Mouse (Mus musculus) kidney, adult 9 months (tissue): Measurements from ENCODE around the gene Surf6.

Experiments used
- DNase-seq: peaks from one replicate; pipeline ENCODE4 v3.0.0; 2022

The Surf6 gene

GRCm38 (mm10) chr2:26902467-26903220 lies at the start of gene Surf6:
Gene Surf6, minus strand, starts transcription at chr2:26902879.
- DNase-seq: peak; percentile 98

GRCm38 (mm10) chr2:26952193-26952592 lies 49.5 kb upstream of the Surf6 start:
- no peak for DNase-seq

- no peak for DNase-seq
These were observed 48.7 kb upstream of the Surf6 start for GRCm38 (mm10) chr2:26951346-26951905.

GRCm38 (mm10) chr2:26950411-26950810 lies 47.7 kb upstream of the Surf6 start:
- DNase-seq: no peak

- no peak for DNase-seq
These were observed 40.6 kb upstream of the Surf6 start for GRCm38 (mm10) chr2:26943253-26943652.

GRCm38 (mm10) chr2:26941539-26941938 lies 38.9 kb upstream of the Surf6 start:
- no peak for DNase-seq

GRCm38 (mm10) chr2:26936425-26936824 lies 33.7 kb upstream of the Surf6 start:
- DNase-seq: no peak

GRCm38 (mm10) chr2:26935286-26935685 lies 32.6 kb upstream of the Surf6 start:
- DNase-seq: no peak

GRCm38 (mm10) chr2:26933304-26934055 lies 30.8 kb upstream of the Surf6 start, which contains the start of the genes Surf4 and Stkld1:
Gene Surf4, minus strand, starts transcription at chr2:26933928.
Gene Stkld1, plus strand, starts transcription at chr2:26934047.
- peak; percentile 97 for DNase-seq

- peak; percentile 72 for DNase-seq
These were observed 30.0 kb upstream of the Surf6 start for GRCm38 (mm10) chr2:26932473-26933303.

GRCm38 (mm10) chr2:26930390-26930789 lies 27.7 kb upstream of the Surf6 start:
- peak; percentile 82 for DNase-seq

GRCm38 (mm10) chr2:26927745-26928476 lies 25.2 kb upstream of the Surf6 start:
- DNase-seq: peak; percentile 57

- peak; percentile 66 for DNase-seq
These were observed 19.1 kb upstream of the Surf6 start for GRCm38 (mm10) chr2:26921784-26922183.

- peak; percentile 86 for DNase-seq
These were observed 17.6 kb upstream of the Surf6 start for GRCm38 (mm10) chr2:26920190-26920855.

GRCm38 (mm10) chr2:26919684-26920083 lies 17.0 kb upstream of the Surf6 start:
- no peak for DNase-seq

GRCm38 (mm10) chr2:26916738-26917137 lies 14.1 kb upstream of the Surf6 start:
- no peak for DNase-seq

GRCm38 (mm10) chr2:26915927-26916728 lies 13.4 kb upstream of the Surf6 start, which contains the start of the genes Surf2 and Surf1:
Gene Surf2, plus strand, starts transcription at chr2:26916367.
Gene Surf1, minus strand, starts transcription at chr2:26916530.
- peak; percentile 85 for DNase-seq

GRCm38 (mm10) chr2:26914148-26914941 lies 11.7 kb upstream of the Surf6 start:
- DNase-seq: no peak

GRCm38 (mm10) chr2:26913416-26914147 lies 10.9 kb upstream of the Surf6 start:
- no peak for DNase-seq
